7 mouse cellular contexts compared by ENCODE assay signal in genomic region chr9:21901223-21901820, GRCm38 (mm10). TPM values are rescaled to one million over a fixed set of nuclear protein-coding genes. Genes with fewer than 3 reads are reported as not detected.
DNase-seq lines count a peak whose midpoint lies in the region; ATAC-seq and TF ChIP-seq lines count a peak whose summit lies in the region.

No protein-coding gene starts in this region.

- 16% methylated on average over 10 of the region's 10 CpGs for WGBS in forebrain, embryonic 15.5 days
- 16% methylated on average over 10 of the region's 10 CpGs for WGBS in hindbrain, embryonic 10.5 days
- 12% methylated on average over 10 of the region's 10 CpGs for WGBS in lung, adult 2 months
- WGBS in neural tube, embryonic 15.5 days: 16% methylated on average over 10 of the region's 10 CpGs

- no peak for ATAC-seq in Patski
- ATAC-seq in forebrain, embryonic 15.5 days (replicated peaks): peak; percentile 94
- peak; percentile 83 for ATAC-seq in neural tube, embryonic 15.5 days (ENCODE audit: low FRiP score)

- CTCF ChIA-PET in Patski (lab: Charles Lee): interaction anchor here (1.3 kb wide), 1 partner anchor 40 kb away, joined by 3 read pairs; no protein-coding TSS in a partner anchor

- H3K27me3 ChIP-seq in Patski: peaks cover 3% of the 10 kb centered on the region
- H3K27me3 ChIP-seq in forebrain, embryonic 15.5 days: peaks cover 7% of the 10 kb centered on the region; the same call in 1 of the 2 replicates
- H3K27me3 ChIP-seq in hindbrain, embryonic 10.5 days (ENCODE audit: insufficient read depth, poor library complexity, severe bottlenecking): peaks cover 19% of the 10 kb centered on the region
- H3K27me3 ChIP-seq in neural tube, embryonic 15.5 days (replicated peaks): peaks cover 21% of the 10 kb centered on the region

- peaks cover 5% of the 10 kb centered on the region for H3K4me1 ChIP-seq in forebrain, embryonic 15.5 days
- peaks cover 4% of the 10 kb centered on the region; the same call in 1 of the 2 replicates for H3K4me1 ChIP-seq in hindbrain, embryonic 10.5 days (replicated peaks)
- H3K4me1 ChIP-seq in lung, adult 2 months (ENCODE audit: control insufficient read depth, insufficient read depth, low read length): no peaks in the 10 kb centered on the region; the same call in 1 of the 2 replicates
- H3K4me1 ChIP-seq in neural tube, embryonic 15.5 days: peaks cover 7% of the 10 kb centered on the region

- H3K4me2 ChIP-seq in forebrain, embryonic 15.5 days (replicated peaks): peak overlapping the region; percentile 49
- peak overlapping the region; percentile 59 for H3K4me2 ChIP-seq in neural tube, embryonic 15.5 days

- no peaks in the 10 kb centered on the region for H3K9me3 ChIP-seq in forebrain, embryonic 15.5 days
- H3K9me3 ChIP-seq in hindbrain, embryonic 10.5 days: no peaks in the 10 kb centered on the region
- no peaks in the 10 kb centered on the region for H3K9me3 ChIP-seq in neural tube, embryonic 15.5 days (replicated peaks)

- TF ChIP-seq CTCF in Patski (IDR thresholded peaks at IDR 0.05): no peak
- no peak for TF ChIP-seq CTCF in lung, adult 2 months (IDR thresholded peaks at IDR 0.05; ENCODE audit: insufficient read depth, low read length)

- H3K4me3 ChIP-seq in forebrain, embryonic 15.5 days: peak overlapping the region; percentile 45
- H3K4me3 ChIP-seq in hindbrain, embryonic 10.5 days: peak overlapping the region; percentile 54
- H3K4me3 ChIP-seq in lung, adult 2 months (replicated peaks; ENCODE audit: extremely low read depth, low read depth, low read length): peak overlapping the region; percentile 55
- H3K4me3 ChIP-seq in neural tube, embryonic 15.5 days (replicated peaks): peak overlapping the region; percentile 45

- POLR2A ChIA-PET in Patski (lab: Charles Lee): no interaction called here

- in situ Hi-C loops in Patski (cut with MboI; ENCODE audit: low pct_unique_long_range_greater_than_20kb): no loop called here

- peak overlapping the region; percentile 60; the same call in 1 of the 2 replicates for H3K27ac ChIP-seq in forebrain, embryonic 15.5 days (replicated peaks)
- peak overlapping the region; percentile 50 for H3K27ac ChIP-seq in hindbrain, embryonic 10.5 days
- peak overlapping the region; percentile 74 for H3K27ac ChIP-seq in neural tube, embryonic 15.5 days (replicated peaks)

- no peaks in the 10 kb centered on the region for H3K36me3 ChIP-seq in forebrain, embryonic 15.5 days
- H3K36me3 ChIP-seq in hindbrain, embryonic 10.5 days: no peaks in the 10 kb centered on the region
- no peaks in the 10 kb centered on the region for H3K36me3 ChIP-seq in neural tube, embryonic 15.5 days

- peak overlapping the region; percentile 37; the same call in 1 of the 2 replicates for H3K9ac ChIP-seq in forebrain, embryonic 15.5 days (replicated peaks)
- peak overlapping the region; percentile 28; the same call in 1 of the 2 replicates for H3K9ac ChIP-seq in neural tube, embryonic 15.5 days (replicated peaks)

- no peak for TF ChIP-seq POLR2A in lung, adult 2 months (IDR thresholded peaks at IDR 0.05; ENCODE audit: borderline replicate concordance, extremely low read depth, low read depth, low read length)

- DNase-seq in Patski (ENCODE audit: low read depth, low spot score): peak; percentile 35
- peak; percentile 65 for DNase-seq in c-Kit-positive CD71-positive TER-119-positive erythroid progenitor cells, embryonic 14.5 days (ENCODE audit: low spot score)
- DNase-seq in hindbrain, embryonic 10.5 days (ENCODE audit: low spot score): peak; percentile 61
- peak; percentile 76 to 78 for DNase-seq in layer of hippocampus, adult 8-10 months (ENCODE audit: low spot score in 2 of 2)
- DNase-seq in lung, adult 2 months: peak; percentile 57

RNA-seq across cellular contexts. Expression of gene Rab3d, which starts 16.7 kb away (rescaled TPM):
- polyA plus RNA-seq in Patski (2021): 22.1 TPM
- 33.3 and 33.8 TPM in 2 replicates for polyA plus RNA-seq in forebrain, embryonic 15.5 days (2015; fragmentation: Nextera tagmentation; extraction: Ambion mirVana)
- polyA plus RNA-seq in hindbrain, embryonic 10.5 days (2016; fragmentation: Nextera tagmentation; extraction: Ambion mirVana): 8.9 and 10.9 TPM in 2 replicates
- 10 to 100 TPM; 16.9 to 23.5 (median 21.1) TPM for total RNA-seq in layer of hippocampus, adult 8-10 months (2022)
- polyA plus RNA-seq in lung, adult 2 months (2012; rRNA removed): 83.6 and 104 TPM in 2 replicates
- 23.6 and 24.7 TPM in 2 replicates for polyA plus RNA-seq in neural tube, embryonic 15.5 days (2015; fragmentation: Nextera tagmentation; extraction: Ambion mirVana)

RNA-seq across cellular contexts. Expression of gene Ccdc159, which starts 25.9 kb away (rescaled TPM):
- polyA plus RNA-seq in Patski (2021): 12.2 TPM
- 7.5 and 8.8 TPM in 2 replicates for polyA plus RNA-seq in forebrain, embryonic 15.5 days (2015; fragmentation: Nextera tagmentation; extraction: Ambion mirVana)
- polyA plus RNA-seq in hindbrain, embryonic 10.5 days (2016; fragmentation: Nextera tagmentation; extraction: Ambion mirVana): 4.2 and 5.1 TPM in 2 replicates
- 10 to 100 TPM; 18.7 to 22.5 (median 21.8) TPM for total RNA-seq in layer of hippocampus, adult 8-10 months (2022)
- polyA plus RNA-seq in lung, adult 2 months (2012; rRNA removed): 6.3 and 7.6 TPM in 2 replicates
- polyA plus RNA-seq in neural tube, embryonic 15.5 days (2015; fragmentation: Nextera tagmentation; extraction: Ambion mirVana): 8.9 and 10.0 TPM in 2 replicates

RNA-seq across cellular contexts. Expression of gene Tmem205, which starts 26.0 kb away (rescaled TPM):
- 54.8 TPM for polyA plus RNA-seq in Patski (2021)
- polyA plus RNA-seq in forebrain, embryonic 15.5 days (2015; fragmentation: Nextera tagmentation; extraction: Ambion mirVana): 53.5 and 53.7 TPM in 2 replicates
- polyA plus RNA-seq in hindbrain, embryonic 10.5 days (2016; fragmentation: Nextera tagmentation; extraction: Ambion mirVana): 39.1 and 46.1 TPM in 2 replicates
- 10 to 100 TPM; 42.8 to 49.1 (median 43.5) TPM for total RNA-seq in layer of hippocampus, adult 8-10 months (2022)
- 190 and 194 TPM in 2 replicates for polyA plus RNA-seq in lung, adult 2 months (2012; rRNA removed)
- 52.8 and 54.6 TPM in 2 replicates for polyA plus RNA-seq in neural tube, embryonic 15.5 days (2015; fragmentation: Nextera tagmentation; extraction: Ambion mirVana)

RNA-seq across cellular contexts. Expression of gene Plppr2, which starts 35.5 kb away (rescaled TPM):
- 22.1 TPM for polyA plus RNA-seq in Patski (2021)
- polyA plus RNA-seq in forebrain, embryonic 15.5 days (2015; fragmentation: Nextera tagmentation; extraction: Ambion mirVana): 71.9 and 73.0 TPM in 2 replicates
- 15.6 and 30.6 TPM in 2 replicates for polyA plus RNA-seq in hindbrain, embryonic 10.5 days (2016; fragmentation: Nextera tagmentation; extraction: Ambion mirVana)
- total RNA-seq in layer of hippocampus, adult 8-10 months (2022): 100 to 1,000 TPM; 229 to 244 (median 235) TPM
- 15.6 and 19.2 TPM in 2 replicates for polyA plus RNA-seq in lung, adult 2 months (2012; rRNA removed)
- 86.4 and 100 TPM in 2 replicates for polyA plus RNA-seq in neural tube, embryonic 15.5 days (2015; fragmentation: Nextera tagmentation; extraction: Ambion mirVana)

RNA-seq across cellular contexts. Expression of gene Dock6, which starts 48.9 kb away (rescaled TPM):
- 36.1 TPM for polyA plus RNA-seq in Patski (2021)
- polyA plus RNA-seq in forebrain, embryonic 15.5 days (2015; fragmentation: Nextera tagmentation; extraction: Ambion mirVana): 10.4 and 12.3 TPM in 2 replicates
- 23.7 and 24.1 TPM in 2 replicates for polyA plus RNA-seq in hindbrain, embryonic 10.5 days (2016; fragmentation: Nextera tagmentation; extraction: Ambion mirVana)
- total RNA-seq in layer of hippocampus, adult 8-10 months (2022): 10 to 100 TPM; 12.7 to 23.0 (median 19.2) TPM
- polyA plus RNA-seq in lung, adult 2 months (2012; rRNA removed): 262 and 278 TPM in 2 replicates
- 14.0 and 22.5 TPM in 2 replicates for polyA plus RNA-seq in neural tube, embryonic 15.5 days (2015; fragmentation: Nextera tagmentation; extraction: Ambion mirVana)
